Mouse (Mus musculus) neutrophil, adult 83 days (primary cell): Measurements from ENCODE around the gene Zfp706. TPM values are rescaled to one million over a fixed set of nuclear protein-coding genes. Genes with fewer than 3 reads are reported as not detected.

Source experiments
- total RNA-seq, 2 experiments: library from RNA; stranded (reverse); gene quantifications; one replicate each; pipeline ENCODE4 v1.2.4; 2023

The Zfp706 gene
- 10 to 100 TPM; 84.7 to 89.1 TPM for total RNA-seq

GRCm38 (mm10) chr15:37007233-37007958, at the start of gene Zfp706:
Zfp706 (minus strand) TSS chr15:37007773.

